Mouse (Mus musculus) heart, postnatal 25 days (tissue): ENCODE measurements at regions not wholly inside any gene's neighbourhood (a gene's known extent, or its start where the extent isn't known, plus 50 kb on each side); places are given as distances from the start of the nearest gene placed in this dataset.

Source experiments
- DNase-seq: peaks from one replicate; pipeline ENCODE4 v3.0.0; 2022; ENCODE audit warnings: low spot score
- intact Hi-C: fragments of 180-260 bp; cut with DNase I; formaldehyde crosslinking; loops from one replicate; pipeline ENCODE4 v1.15.1; 2025

DNA sequence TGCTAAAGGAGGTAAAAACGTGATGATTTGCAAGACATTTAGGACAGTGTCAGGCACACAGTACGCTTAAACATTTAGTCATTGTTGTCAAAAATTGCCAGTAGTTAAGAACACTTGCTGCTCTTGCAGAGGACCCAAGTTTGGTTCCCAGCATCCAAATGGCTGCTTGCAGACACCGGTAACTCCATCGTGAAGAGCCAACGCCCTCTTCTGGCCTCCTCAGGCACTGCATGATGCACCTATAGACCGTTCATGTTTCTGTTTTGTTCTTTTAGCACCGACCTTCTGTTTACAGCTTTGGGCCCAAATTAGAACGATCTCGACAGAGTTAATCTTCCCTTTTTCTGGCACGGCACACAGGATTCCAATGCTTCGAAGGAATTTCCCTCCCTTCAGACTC, 76.4 kb upstream of the Fer start:
- no peak for DNase-seq
- intact Hi-C loops = no loop called here

DNA sequence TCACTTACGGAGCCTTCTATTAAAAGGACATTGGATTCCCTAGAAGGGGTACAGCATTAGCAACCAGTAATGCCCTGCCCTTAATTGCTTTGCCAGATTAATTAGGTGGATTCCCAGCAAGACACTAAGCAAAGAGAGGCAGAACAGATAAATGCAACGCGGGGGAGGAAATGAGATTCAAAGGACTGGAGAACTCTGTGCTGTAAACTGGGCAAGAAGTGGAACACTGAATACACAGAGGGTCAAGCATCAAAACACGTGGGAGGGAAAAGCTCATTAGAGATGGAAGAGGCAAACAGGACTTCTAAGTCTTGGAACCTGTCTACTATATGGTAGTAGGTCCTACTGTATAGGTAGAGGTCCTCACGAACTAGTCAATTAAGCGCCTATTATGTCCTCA, 68.5 kb upstream of the Fer start:
- intact Hi-C loops = no loop called here

DNA sequence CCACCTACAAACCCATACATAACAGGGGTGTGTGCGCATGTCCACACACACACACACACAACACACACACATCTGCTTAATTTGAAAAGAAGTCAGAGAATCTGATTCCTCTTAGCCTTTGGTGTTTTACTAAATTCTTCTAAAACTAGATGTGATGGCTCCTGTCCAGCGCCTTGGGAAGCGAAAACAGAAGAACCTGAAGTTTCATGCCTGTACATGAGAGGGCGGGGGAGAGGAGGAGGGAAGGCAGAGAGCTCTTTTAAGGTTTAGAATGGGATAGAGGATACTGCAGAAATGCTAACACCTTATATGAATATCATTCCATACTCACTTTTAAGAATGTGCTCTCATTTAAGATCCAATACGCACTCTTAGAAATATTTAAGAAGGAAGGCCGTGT, 64.5 kb upstream of the Fer start:
- intact Hi-C loops = no loop called here
- DNase-seq = no peak

More for the DNA sequence above, 68.5 kb upstream of the Fer start:
- DNase-seq = no peak

DNA sequence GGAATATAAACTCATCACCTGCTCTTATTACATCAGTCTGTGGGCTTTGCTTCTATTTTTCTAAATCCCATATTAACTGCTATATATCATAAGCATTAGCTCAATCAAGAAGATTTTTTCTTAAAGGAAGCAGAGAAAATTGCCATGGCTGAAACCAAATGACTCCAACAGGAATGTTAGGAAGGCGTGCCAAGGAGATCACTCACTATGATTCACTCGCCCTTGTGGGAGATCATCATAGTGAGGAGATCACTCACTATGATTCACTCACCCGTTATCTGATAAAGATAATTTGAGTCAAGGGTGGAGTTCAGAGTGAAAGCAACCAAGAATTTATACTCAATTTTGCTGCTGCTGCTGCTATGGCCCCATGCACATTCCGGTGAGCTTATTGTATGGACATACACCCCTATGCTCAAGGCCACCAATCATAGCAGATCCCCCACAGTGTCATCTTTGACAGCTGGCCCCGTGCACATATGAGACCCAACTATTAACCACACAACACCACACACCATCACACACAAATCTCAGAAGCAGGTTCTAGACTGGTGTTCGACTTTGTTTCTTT, 63.8 kb upstream of the Fer start:
- no peak for DNase-seq
- intact Hi-C loops = no loop called here

DNA sequence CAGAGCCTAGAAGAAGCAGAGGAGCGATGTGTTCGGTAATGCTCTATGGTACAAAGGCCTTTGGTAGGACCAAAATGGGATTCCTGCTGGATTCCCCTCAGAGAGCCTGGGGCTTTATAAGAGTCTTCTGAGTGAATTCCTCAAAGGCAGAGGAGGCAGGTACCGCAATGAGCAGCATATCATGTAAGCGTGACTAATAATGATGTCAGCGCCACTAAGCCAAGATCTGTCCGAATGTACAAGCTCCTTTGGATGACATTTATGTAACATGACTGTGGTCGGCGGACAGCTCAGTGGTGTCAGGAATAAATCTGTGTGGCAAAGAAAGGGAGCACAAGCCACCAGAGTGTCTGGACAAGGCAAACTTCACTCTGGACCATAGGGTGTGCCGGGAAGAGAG, 61.5 kb upstream of the Fer start:
- DNase-seq = no peak
- intact Hi-C loops = no loop called here

DNA sequence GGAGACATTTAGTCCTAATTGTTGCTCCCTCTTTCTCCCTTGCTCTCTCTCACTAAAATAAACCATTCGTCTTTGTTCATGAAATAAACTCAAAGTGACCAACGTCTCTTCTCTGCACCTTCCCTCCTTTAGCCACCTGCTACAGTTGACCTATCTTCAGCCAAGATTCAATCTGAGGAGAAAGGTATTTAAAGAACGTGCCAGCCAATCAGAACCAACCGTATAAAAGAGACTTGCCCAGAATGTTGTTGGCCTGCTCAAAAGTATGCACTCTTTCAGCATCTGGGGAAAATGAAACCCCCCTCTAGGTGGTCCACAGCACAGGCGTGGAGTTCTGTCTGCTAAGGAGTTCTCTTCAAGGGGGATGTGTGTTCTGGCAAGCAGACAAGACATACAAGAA, 60.0 kb upstream of the Fer start:
- no peak for DNase-seq
- intact Hi-C loops = loop anchor here (2.0 kb wide), 1 partner anchor 572 kb away; no protein-coding TSS in a partner anchor

DNA sequence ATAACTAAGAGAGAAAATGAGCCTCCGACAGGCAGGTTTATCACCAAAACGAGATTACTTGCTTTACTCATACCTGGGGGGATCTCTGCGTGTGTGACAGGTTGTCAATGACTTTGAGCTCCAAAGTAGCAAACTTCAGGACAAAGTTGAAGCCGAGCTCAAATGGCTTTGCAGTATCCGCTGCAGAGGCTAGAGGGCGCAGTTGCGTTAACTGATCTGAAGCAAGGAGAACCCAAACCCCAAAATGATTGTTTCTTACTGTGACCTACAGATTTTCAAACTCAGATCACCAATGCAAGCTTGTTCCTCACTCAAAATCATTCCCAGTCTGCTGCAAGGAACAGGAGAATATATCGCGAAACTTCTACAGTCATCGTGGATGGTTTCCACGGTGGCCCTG, 59.3 kb upstream of the Fer start:
- no peak for DNase-seq
- intact Hi-C loops = loop anchor here (2.0 kb wide), 1 partner anchor 571 kb away; no protein-coding TSS in a partner anchor

DNA sequence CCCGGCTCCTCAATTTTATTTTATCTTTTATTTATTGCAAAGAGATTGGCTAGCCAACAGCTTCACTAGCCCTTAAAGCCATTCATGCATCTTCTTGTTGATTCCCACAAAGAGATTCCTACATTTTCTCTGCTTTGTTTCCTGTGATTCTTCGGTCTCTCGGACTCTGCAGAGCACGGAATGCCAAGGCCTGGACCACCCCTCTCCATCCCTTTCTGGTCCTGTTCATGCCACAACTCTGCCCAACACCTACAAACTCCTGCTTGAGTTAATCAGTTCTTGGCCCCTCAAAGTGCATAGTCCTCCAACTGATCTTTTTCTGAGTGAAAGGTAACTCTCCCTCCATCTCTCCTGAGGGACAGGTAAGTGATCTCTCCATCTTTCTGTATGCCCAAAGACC, 58.4 kb upstream of the Fer start:
- DNase-seq = no peak
- intact Hi-C loops = no loop called here

DNA sequence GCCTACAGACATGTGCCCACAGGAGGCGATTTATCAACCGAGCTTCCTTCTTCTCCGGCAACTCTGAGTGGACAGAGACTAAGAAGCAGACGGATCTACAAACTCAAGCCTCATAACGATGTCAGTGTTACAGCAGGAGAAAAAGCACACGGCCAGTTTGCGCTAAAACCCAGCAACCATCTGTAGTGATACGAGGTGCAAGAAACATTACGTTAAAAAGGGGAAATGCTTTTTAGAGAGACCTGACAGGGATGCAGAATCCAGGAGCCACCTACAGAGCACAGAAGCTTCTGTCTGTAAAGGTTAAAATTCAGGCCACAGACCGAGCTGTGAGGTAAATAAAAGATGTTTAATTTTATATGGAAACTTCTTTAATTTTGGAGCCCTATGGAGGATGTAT, 56.5 kb upstream of the Fer start:
- DNase-seq = no peak
- intact Hi-C loops = no loop called here

DNA sequence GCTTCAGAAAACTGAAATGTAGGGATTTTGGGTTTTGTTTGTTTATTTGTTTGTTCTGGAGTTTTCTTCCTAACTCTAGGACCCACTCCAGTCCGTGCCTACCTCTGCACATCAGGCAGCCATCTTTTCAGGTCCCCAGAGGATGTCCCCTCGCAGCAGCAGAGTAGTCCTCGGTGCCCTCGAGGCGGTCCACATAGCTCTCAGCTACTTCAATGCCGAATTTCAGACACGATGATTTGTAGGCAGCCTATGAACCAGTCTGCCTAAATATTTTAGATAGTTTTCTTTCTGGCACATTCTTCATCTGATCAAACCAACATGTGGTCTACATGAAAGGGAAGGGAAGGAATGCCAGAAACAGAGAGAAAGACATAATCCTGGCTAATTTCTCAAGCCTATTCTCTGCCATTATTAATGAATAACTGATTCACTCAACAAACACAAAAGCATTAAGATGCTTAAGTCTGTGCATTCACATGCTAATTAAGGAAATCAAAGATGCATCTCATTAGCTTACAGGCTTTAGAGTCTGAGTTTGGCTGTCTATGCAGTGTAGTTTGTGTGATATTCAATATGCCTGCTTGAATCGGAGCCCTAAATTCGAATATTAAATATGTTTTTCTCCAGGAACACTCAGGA, 55.2 kb upstream of the Fer start:
- intact Hi-C loops = no loop called here
- no peak for DNase-seq

DNA sequence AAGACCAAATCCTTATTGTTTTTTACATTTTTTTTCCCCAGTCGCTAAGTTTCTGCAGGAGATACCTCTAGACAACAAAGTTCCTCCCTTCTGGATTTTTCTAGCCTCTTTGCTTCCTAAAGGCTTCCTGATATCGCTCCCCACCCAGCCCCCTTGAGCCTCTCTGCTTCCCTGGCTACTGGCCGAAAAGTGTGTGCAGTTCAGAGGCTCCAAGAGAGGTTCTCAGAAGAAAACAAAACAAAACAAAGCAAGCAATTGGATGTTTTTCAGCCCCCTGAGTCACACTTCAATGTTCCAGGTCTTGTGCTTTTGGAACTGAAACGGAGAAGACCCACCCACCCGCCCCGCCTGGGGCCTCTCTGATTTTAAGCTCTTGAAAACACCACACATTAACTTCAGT, 54.1 kb upstream of the Fer start:
- intact Hi-C loops = no loop called here
- no peak for DNase-seq

DNA sequence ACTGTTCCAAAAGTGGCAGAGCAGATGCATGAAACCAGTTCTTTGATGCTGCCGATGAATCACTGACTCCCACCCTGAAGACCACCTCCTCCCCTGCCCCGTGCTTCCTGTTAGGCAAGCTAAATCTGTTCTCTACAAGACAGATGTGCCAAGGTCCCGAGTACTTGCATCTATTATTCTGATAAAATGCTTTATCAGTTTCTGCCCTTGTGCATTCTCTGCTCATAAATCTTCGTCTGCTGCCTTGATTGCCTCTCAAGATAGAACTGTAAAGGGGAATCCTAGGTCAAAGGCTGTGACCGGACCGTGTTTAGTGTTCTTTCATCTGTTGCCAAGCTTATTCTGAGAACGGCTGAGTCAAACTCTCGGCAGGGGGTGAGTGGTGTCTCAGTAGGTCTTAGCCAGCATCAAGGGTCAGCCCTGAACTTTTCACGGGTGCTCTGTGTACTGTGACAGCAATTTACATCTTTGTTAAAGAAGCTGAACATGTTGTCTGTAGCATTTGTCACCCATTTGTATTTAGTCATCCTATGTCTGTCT, 51.5 kb upstream of the Fer start:
- DNase-seq = no peak
- intact Hi-C loops = no loop called here

DNA sequence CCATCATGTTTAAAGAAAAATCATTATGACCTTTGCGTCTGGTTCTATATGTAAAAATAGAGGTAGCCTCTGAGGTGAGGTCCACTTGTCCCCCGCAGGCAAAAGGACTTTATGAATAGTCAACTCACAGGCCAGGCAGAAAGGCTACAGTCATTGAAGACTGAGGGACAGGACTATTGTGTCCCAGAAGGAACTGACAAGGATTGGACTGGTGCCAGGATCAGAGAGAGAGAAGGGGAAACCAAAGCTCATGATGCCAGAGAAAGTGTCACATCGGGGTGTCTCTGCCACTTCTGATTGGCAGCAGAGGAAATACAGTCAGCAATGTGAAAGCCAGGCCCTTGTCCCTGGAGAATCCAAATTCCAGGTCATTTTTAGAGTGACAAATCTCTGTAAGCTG, 50.3 kb upstream of the Fer start:
- no peak for DNase-seq
- intact Hi-C loops = no loop called here
